ENCODE assay signal across 8 mouse cellular contexts in genomic region chr15:98897495-98897894, GRCm38 (mm10). TPM values are rescaled to one million over a fixed set of nuclear protein-coding genes. Genes with fewer than 3 reads are reported as not detected.
DNase-seq lines count a peak whose midpoint lies in the region; ATAC-seq and TF ChIP-seq lines count a peak whose summit lies in the region.

No protein-coding gene starts in this region.

- H3K27ac ChIP-seq in forebrain, embryonic 10.5 days: no peak overlapping the region
- no peak overlapping the region for H3K27ac ChIP-seq in forebrain, embryonic 15.5 days (replicated peaks)
- no peak overlapping the region for H3K27ac ChIP-seq in forebrain, postnatal 0 days (ENCODE audit: low read depth, low read length)
- H3K27ac ChIP-seq in intestine, postnatal 0 days (ENCODE audit: low read depth, low read length): no peak overlapping the region

- no peak for TF ChIP-seq CTCF in forebrain, postnatal 0 days (IDR thresholded peaks at IDR 0.05; ENCODE audit: low read depth)
- no peak for TF ChIP-seq CTCF in intestine, postnatal 0 days (IDR thresholded peaks at IDR 0.05; ENCODE audit: low read depth)

- ATAC-seq in forebrain, embryonic 15.5 days (replicated peaks): no peak
- ATAC-seq in forebrain, postnatal 0 days: no peak
- ATAC-seq in intestine, postnatal 0 days: no peak

- peaks cover 84% of the 10 kb centered on the region for H3K27me3 ChIP-seq in forebrain, embryonic 10.5 days (ENCODE audit: poor library complexity, severe bottlenecking)
- H3K27me3 ChIP-seq in forebrain, embryonic 15.5 days: peaks cover 71% of the 10 kb centered on the region
- peaks cover 60% of the 10 kb centered on the region for H3K27me3 ChIP-seq in forebrain, postnatal 0 days (ENCODE audit: insufficient read depth, low read length)
- H3K27me3 ChIP-seq in intestine, postnatal 0 days (replicated peaks; ENCODE audit: control insufficient read depth, insufficient read depth, low read length): peaks cover 66% of the 10 kb centered on the region

- H3K4me1 ChIP-seq in forebrain, embryonic 10.5 days: peaks cover 57% of the 10 kb centered on the region
- peaks cover 40% of the 10 kb centered on the region for H3K4me1 ChIP-seq in forebrain, embryonic 15.5 days
- H3K4me1 ChIP-seq in forebrain, postnatal 0 days (ENCODE audit: insufficient read depth): 0 out of 2 replicates have a peak, but pooled peaks cover 3% of the 10 kb centered on the region
- peaks cover 11% of the 10 kb centered on the region for H3K4me1 ChIP-seq in intestine, postnatal 0 days (replicated peaks; ENCODE audit: control insufficient read depth, insufficient read depth, low read length)

- intact Hi-C loops in left cerebral cortex, postnatal 14 days (cut with DNase I): no loop called here

- no peaks in the 10 kb centered on the region for H3K9me3 ChIP-seq in forebrain, embryonic 10.5 days
- no peaks in the 10 kb centered on the region for H3K9me3 ChIP-seq in forebrain, embryonic 15.5 days
- H3K9me3 ChIP-seq in forebrain, postnatal 0 days (ENCODE audit: low read length): no peaks in the 10 kb centered on the region
- no peaks in the 10 kb centered on the region for H3K9me3 ChIP-seq in intestine, postnatal 0 days (ENCODE audit: control insufficient read depth)

- H3K4me3 ChIP-seq in forebrain, embryonic 10.5 days: peak overlapping the region; percentile 44
- H3K4me3 ChIP-seq in forebrain, embryonic 15.5 days: no peak overlapping the region
- no peak overlapping the region; the same call in 1 of the 2 replicates for H3K4me3 ChIP-seq in forebrain, postnatal 0 days (ENCODE audit: low read depth, low read length)
- H3K4me3 ChIP-seq in intestine, postnatal 0 days (ENCODE audit: low read depth, low read length): peak overlapping the region; percentile 24

- 0 out of 2 replicates have a peak, but pooled peaks cover 2% of the 10 kb centered on the region for H3K36me3 ChIP-seq in forebrain, embryonic 10.5 days (replicated peaks)
- H3K36me3 ChIP-seq in forebrain, embryonic 15.5 days: no peaks in the 10 kb centered on the region
- H3K36me3 ChIP-seq in forebrain, postnatal 0 days (ENCODE audit: insufficient read depth): no peaks in the 10 kb centered on the region
- no peaks in the 10 kb centered on the region for H3K36me3 ChIP-seq in intestine, postnatal 0 days (ENCODE audit: control insufficient read depth, insufficient read depth)

- WGBS in forebrain, embryonic 10.5 days: 1% methylated on average over 10 of the region's 10 CpGs
- 5% methylated on average over 10 of the region's 10 CpGs for WGBS in forebrain, embryonic 15.5 days
- WGBS in forebrain, postnatal 0 days: 7% methylated on average over 10 of the region's 10 CpGs
- 8% methylated on average over 10 of the region's 10 CpGs for WGBS in intestine, postnatal 0 days

- H3K9ac ChIP-seq in forebrain, embryonic 15.5 days (replicated peaks): no peak overlapping the region
- H3K9ac ChIP-seq in forebrain, postnatal 0 days: no peak overlapping the region
- no peak overlapping the region for H3K9ac ChIP-seq in intestine, postnatal 0 days (ENCODE audit: low read depth, low read length)

- H3K4me2 ChIP-seq in forebrain, embryonic 15.5 days (replicated peaks): no peak overlapping the region
- H3K4me2 ChIP-seq in forebrain, postnatal 0 days (ENCODE audit: low read depth): peak overlapping the region; percentile 34; the same call in 1 of the 2 replicates
- H3K4me2 ChIP-seq in intestine, postnatal 0 days (replicated peaks; ENCODE audit: low read depth): peak overlapping the region; percentile 35

- no peak for DNase-seq in forebrain, embryonic 10.5 days (ENCODE audit: extremely low spot score, low spot score)
- DNase-seq in forebrain, postnatal 0 days: no peak
- peak; percentile 74 to 80 for DNase-seq in lung, postnatal 4 days
- no peak for DNase-seq in cerebellum, adult 11 months
- DNase-seq in left cerebral cortex, adult 8-10 months (ENCODE audit: low spot score in 2 of 2): no peak
- DNase-seq in left cerebral cortex, postnatal 14 days (ENCODE audit: low spot score in 2 of 2): no peak

RNA-seq across cellular contexts. Expression of gene Dhh, which starts 0.8 kb away (rescaled TPM):
- 0.24 and 0.48 TPM in 2 replicates for polyA plus RNA-seq in forebrain, embryonic 10.5 days (2016; fragmentation: Nextera tagmentation; extraction: Ambion mirVana)
- polyA plus RNA-seq in forebrain, embryonic 15.5 days (2015; fragmentation: Nextera tagmentation; extraction: Ambion mirVana): 0.52 and 0.68 TPM in 2 replicates
- 0.15 and 0.76 TPM in 2 replicates for total RNA-seq in forebrain, postnatal 0 days (2014; rRNA removed)
- 0.25 and 0.58 TPM in 2 replicates for polyA plus RNA-seq in forebrain, postnatal 0 days (2015; fragmentation: Nextera tagmentation; extraction: Ambion mirVana)
- 0.88 and 0.93 TPM in 2 replicates for polyA plus RNA-seq in intestine, postnatal 0 days (2015; fragmentation: Nextera tagmentation; extraction: Ambion mirVana)
- total RNA-seq in left cerebral cortex, adult 8-10 months (2022): under 1 TPM in 3 of 4 experiments, not detected in 1; 0.12 to 0.39 (median 0.13) TPM
- under 1 TPM; 0.15 to 0.24 TPM for total RNA-seq in left cerebral cortex, postnatal 14 days (2021)

RNA-seq across cellular contexts. Expression of gene Rhebl1, which starts 3.2 kb away (rescaled TPM):
- 22.2 and 25.9 TPM in 2 replicates for polyA plus RNA-seq in forebrain, embryonic 10.5 days (2016; fragmentation: Nextera tagmentation; extraction: Ambion mirVana)
- 42.7 and 46.4 TPM in 2 replicates for polyA plus RNA-seq in forebrain, embryonic 15.5 days (2015; fragmentation: Nextera tagmentation; extraction: Ambion mirVana)
- 16.5 and 20.7 TPM in 2 replicates for total RNA-seq in forebrain, postnatal 0 days (2014; rRNA removed)
- 34.1 and 37.5 TPM in 2 replicates for polyA plus RNA-seq in forebrain, postnatal 0 days (2015; fragmentation: Nextera tagmentation; extraction: Ambion mirVana)
- polyA plus RNA-seq in intestine, postnatal 0 days (2015; fragmentation: Nextera tagmentation; extraction: Ambion mirVana): 9.4 and 9.7 TPM in 2 replicates
- total RNA-seq in left cerebral cortex, adult 8-10 months (2022): 10 to 100 TPM in 2 of 4 experiments, 1 to 10 TPM in 2; 8.4 to 10.9 (median 10.2) TPM
- total RNA-seq in left cerebral cortex, postnatal 14 days (2021): 1 to 10 TPM; 8.6 to 9.3 TPM

RNA-seq across cellular contexts. Expression of gene Lmbr1l, which starts 20.5 kb away (rescaled TPM):
- 23.9 and 25.3 TPM in 2 replicates for polyA plus RNA-seq in forebrain, embryonic 10.5 days (2016; fragmentation: Nextera tagmentation; extraction: Ambion mirVana)
- polyA plus RNA-seq in forebrain, embryonic 15.5 days (2015; fragmentation: Nextera tagmentation; extraction: Ambion mirVana): 43.2 and 45.2 TPM in 2 replicates
- total RNA-seq in forebrain, postnatal 0 days (2014; rRNA removed): 44.1 and 59.3 TPM in 2 replicates
- 20.1 and 22.4 TPM in 2 replicates for polyA plus RNA-seq in forebrain, postnatal 0 days (2015; fragmentation: Nextera tagmentation; extraction: Ambion mirVana)
- polyA plus RNA-seq in intestine, postnatal 0 days (2015; fragmentation: Nextera tagmentation; extraction: Ambion mirVana): 27.0 and 30.6 TPM in 2 replicates
- 10 to 100 TPM; 13.7 to 17.9 (median 14.7) TPM for total RNA-seq in left cerebral cortex, adult 8-10 months (2022)
- total RNA-seq in left cerebral cortex, postnatal 14 days (2021): 10 to 100 TPM; 17.9 to 18.1 TPM

RNA-seq across cellular contexts. Expression of gene Kmt2d, which starts 26.5 kb away (rescaled TPM):
- 10.8 and 11.8 TPM in 2 replicates for polyA plus RNA-seq in forebrain, embryonic 10.5 days (2016; fragmentation: Nextera tagmentation; extraction: Ambion mirVana)
- polyA plus RNA-seq in forebrain, embryonic 15.5 days (2015; fragmentation: Nextera tagmentation; extraction: Ambion mirVana): 13.9 and 14.3 TPM in 2 replicates
- 22.7 and 25.8 TPM in 2 replicates for total RNA-seq in forebrain, postnatal 0 days (2014; rRNA removed)
- polyA plus RNA-seq in forebrain, postnatal 0 days (2015; fragmentation: Nextera tagmentation; extraction: Ambion mirVana): 2.9 and 6.2 TPM in 2 replicates
- polyA plus RNA-seq in intestine, postnatal 0 days (2015; fragmentation: Nextera tagmentation; extraction: Ambion mirVana): 5.3 and 6.5 TPM in 2 replicates
- 10 to 100 TPM; 65.4 to 88.7 (median 76.5) TPM for total RNA-seq in left cerebral cortex, adult 8-10 months (2022)
- total RNA-seq in left cerebral cortex, postnatal 14 days (2021): 10 to 100 TPM; 73.2 to 75.3 TPM

RNA-seq across cellular contexts. Expression of gene Tuba1b, which starts 36.9 kb away (rescaled TPM):
- 2,760 and 2,766 TPM in 2 replicates for polyA plus RNA-seq in forebrain, embryonic 10.5 days (2016; fragmentation: Nextera tagmentation; extraction: Ambion mirVana)
- polyA plus RNA-seq in forebrain, embryonic 15.5 days (2015; fragmentation: Nextera tagmentation; extraction: Ambion mirVana): 1,138 and 1,204 TPM in 2 replicates
- 1,927 and 1,958 TPM in 2 replicates for total RNA-seq in forebrain, postnatal 0 days (2014; rRNA removed)
- polyA plus RNA-seq in forebrain, postnatal 0 days (2015; fragmentation: Nextera tagmentation; extraction: Ambion mirVana): 1,265 and 1,341 TPM in 2 replicates
- 391 and 435 TPM in 2 replicates for polyA plus RNA-seq in intestine, postnatal 0 days (2015; fragmentation: Nextera tagmentation; extraction: Ambion mirVana)
- 100 to 1,000 TPM; 560 to 600 (median 569) TPM for total RNA-seq in left cerebral cortex, adult 8-10 months (2022)
- total RNA-seq in left cerebral cortex, postnatal 14 days (2021): 100 to 1,000 TPM; 689 to 750 TPM

Comparison
In these comparisons a context has a peak if more than half of its experiments do, and no peak if none do; other contexts are left out.
1. H3K4me3 ChIP-seq: peak in forebrain, embryonic 10.5 days (single experiment) and intestine, postnatal 0 days (single experiment); none in forebrain, embryonic 15.5 days (single experiment) and forebrain, postnatal 0 days (single experiment).
2. DNase-seq: peak in lung, postnatal 4 days (2 of 2); none in forebrain, embryonic 10.5 days (single experiment), forebrain, postnatal 0 days (single experiment), cerebellum, adult 11 months (single experiment), left cerebral cortex, adult 8-10 months (0 of 2) and left cerebral cortex, postnatal 14 days (0 of 2).